Mouse (Mus musculus) heart, adult 2 months (tissue): Measurements from ENCODE around the gene Fuk.

Experiments used
- CTCF ChIP-seq: fragments of 200-600 bp; IDR thresholded peaks from 2 replicates; pipeline ENCODE4 v1.8.1; 2022; ENCODE audit warnings: antibody characterized with exemption, mild to moderate bottlenecking, moderate library complexity
- POLR2A ChIP-seq: fragments of 200-500 bp; IDR thresholded peaks from 2 replicates; pipeline ENCODE4 v1.6.1; 2011; ENCODE audit warnings: mild to moderate bottlenecking, low read depth, low read length, control low read depth; ENCODE audit not compliant: insufficient read depth

GRCm38 (mm10) chr8:110938882-110939589 is 36.7 kb upstream of the Fuk start:
- TF ChIP-seq POLR2A (no peak), CTCF (no peak)
